Mouse (Mus musculus): ENCODE results near the gene Gm49396. TPM values are rescaled to one million over a fixed set of nuclear protein-coding genes. Genes with fewer than 3 reads are reported as not detected.

Gm49396 gene
- polyA plus RNA-seq, 1 experiment from 2014 or later = 19.5 TPM

- no peaks in the 10 kb centered on the region for H3K4me1 ChIP-seq
- H3K36me3 ChIP-seq = no peaks in the 10 kb centered on the region
- H3K27ac ChIP-seq = no peak overlapping the region
- no peaks in the 10 kb centered on the region; the same call in 1 of the 2 replicates for H3K27me3 ChIP-seq
- H3K4me2 ChIP-seq (replicated peaks) = no peak overlapping the region
- H3K4me3 ChIP-seq = no peak overlapping the region
- ATAC-seq (ENCODE audit: low FRiP score) = 0 out of 2 replicates have a peak, but pooled peaks have one; percentile 48
- no peaks in the 10 kb centered on the region for H3K9me3 ChIP-seq (replicated peaks)
- no peak overlapping the region for H3K9ac ChIP-seq
- 35% methylated on average over 8 of the region's 8 CpGs for WGBS
Measured at GRCm38 (mm10) chr7:30607706-30608309, 44.7 kb downstream of the Gm49396 start.

GRCm38 (mm10) chr7:30608476-30608875 lies 45.3 kb downstream of the Gm49396 start:
- Histone ChIP-seq H3K4me3 (no peak overlapping the region), H3K4me1 (no peaks in the 10 kb centered on the region), H3K36me3 (no peaks in the 10 kb centered on the region), H3K9me3 (replicated peaks) (no peaks in the 10 kb centered on the region), H3K9ac (no peak overlapping the region), H3K27me3 (no peaks in the 10 kb centered on the region; the same call in 1 of the 2 replicates), H3K4me2 (replicated peaks) (no peak overlapping the region), H3K27ac (no peak overlapping the region)
- 54% methylated on average over 14 of the region's 16 CpGs for WGBS
- ATAC-seq (ENCODE audit: low FRiP score) = no peak

- no peak overlapping the region for H3K27ac ChIP-seq
- no peak overlapping the region for H3K9ac ChIP-seq
- H3K4me3 ChIP-seq = no peak overlapping the region
- ATAC-seq (ENCODE audit: low FRiP score) = no peak
- H3K9me3 ChIP-seq (replicated peaks) = no peaks in the 10 kb centered on the region
- H3K36me3 ChIP-seq = no peaks in the 10 kb centered on the region
- 57% methylated on average over 7 of the region's 7 CpGs for WGBS
- H3K27me3 ChIP-seq = no peaks in the 10 kb centered on the region; the same call in 1 of the 2 replicates
- no peaks in the 10 kb centered on the region for H3K4me1 ChIP-seq
- no peak overlapping the region for H3K4me2 ChIP-seq (replicated peaks)
Measured at GRCm38 (mm10) chr7:30610043-30610442, 46.9 kb downstream of the Gm49396 start.

DNA sequence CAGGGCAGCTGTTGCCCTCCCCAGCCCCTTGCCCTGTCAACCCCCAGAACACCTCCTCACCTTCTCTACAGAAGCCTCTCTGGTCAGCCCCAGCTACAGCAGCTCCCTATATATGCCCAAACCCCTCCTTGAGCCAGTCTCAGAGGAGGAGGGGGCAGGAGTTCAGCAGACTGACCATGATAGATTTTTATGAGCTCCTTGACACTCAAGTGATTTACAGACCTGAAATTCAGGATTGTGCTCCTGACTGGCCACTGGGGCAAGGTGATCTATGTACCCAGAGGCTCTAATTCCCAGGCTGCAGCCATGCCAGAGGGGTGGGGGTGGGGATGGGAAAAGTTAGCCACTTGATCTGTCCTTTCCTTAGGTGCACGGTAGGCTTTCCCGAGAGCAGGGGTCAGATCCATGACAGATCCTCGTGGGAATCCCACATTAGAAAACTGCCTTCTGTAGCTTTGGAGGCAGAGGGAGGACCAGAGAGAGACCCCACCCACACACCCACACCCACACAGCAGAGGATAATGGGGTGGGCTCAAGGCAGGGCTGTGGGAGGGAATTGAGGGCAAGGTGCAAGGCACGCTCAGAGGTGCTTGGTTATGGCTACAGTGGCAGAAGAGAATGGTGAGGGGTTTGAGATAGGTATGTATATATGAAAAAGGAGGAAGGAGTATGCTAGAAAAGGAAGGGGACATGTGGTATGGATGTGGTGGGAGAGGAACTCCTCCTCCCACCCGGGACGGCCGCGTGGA lies 49.7 kb downstream of the Gm49396 start, which contains the start of gene Upk1a:
Gene Upk1a (minus strand): TSS at position 194 of the 749 bp plus-strand sequence.
- Histone ChIP-seq H3K9me3 (replicated peaks) (no peaks in the 10 kb centered on the region), H3K9ac (no peak within 1 kb of the TSS), H3K4me3 (no peak within 1 kb of the TSS), H3K4me2 (replicated peaks) (no peak within 1 kb of the TSS), H3K36me3 (peaks cover 22% of the 10 kb centered on the region), H3K27me3 (no peaks in the 10 kb centered on the region), H3K27ac (no peak within 1 kb of the TSS), H3K4me1 (no peaks in the 10 kb centered on the region)
- 78% methylated on average over 8 of the region's 8 CpGs for WGBS
- ATAC-seq (ENCODE audit: low FRiP score) = no peak

GRCm38 (mm10) chr7:30613529-30614112 lies 50.5 kb downstream of the Gm49396 start:
- H3K4me1 ChIP-seq = no peaks in the 10 kb centered on the region
- H3K9me3 ChIP-seq (replicated peaks) = no peaks in the 10 kb centered on the region
- peak; percentile 26; the same call in 1 of the 2 replicates for ATAC-seq (ENCODE audit: low FRiP score)
- H3K4me2 ChIP-seq (replicated peaks) = no peak overlapping the region
- H3K36me3 ChIP-seq = peaks cover 30% of the 10 kb centered on the region
- no peaks in the 10 kb centered on the region for H3K27me3 ChIP-seq
- no peak overlapping the region for H3K4me3 ChIP-seq
- no peak overlapping the region for H3K27ac ChIP-seq
- 27% methylated on average over 14 of the region's 14 CpGs for whole genome bisulfite sequencing
- no peak overlapping the region for H3K9ac ChIP-seq

- H3K27me3 ChIP-seq = no peaks in the 10 kb centered on the region
- ATAC-seq (ENCODE audit: low FRiP score) = no peak
- no peak overlapping the region for H3K4me3 ChIP-seq
- no peaks in the 10 kb centered on the region for H3K9me3 ChIP-seq (replicated peaks)
- H3K9ac ChIP-seq = no peak overlapping the region
- no peaks in the 10 kb centered on the region for H3K4me1 ChIP-seq
- 85% methylated on average over 2 of the region's 2 CpGs for whole genome bisulfite sequencing
- H3K4me2 ChIP-seq (replicated peaks) = no peak overlapping the region
- peaks cover 38% of the 10 kb centered on the region for H3K36me3 ChIP-seq
- H3K27ac ChIP-seq = no peak overlapping the region
Measured at GRCm38 (mm10) chr7:30614454-30614853, 51.3 kb downstream of the Gm49396 start.

DNA sequence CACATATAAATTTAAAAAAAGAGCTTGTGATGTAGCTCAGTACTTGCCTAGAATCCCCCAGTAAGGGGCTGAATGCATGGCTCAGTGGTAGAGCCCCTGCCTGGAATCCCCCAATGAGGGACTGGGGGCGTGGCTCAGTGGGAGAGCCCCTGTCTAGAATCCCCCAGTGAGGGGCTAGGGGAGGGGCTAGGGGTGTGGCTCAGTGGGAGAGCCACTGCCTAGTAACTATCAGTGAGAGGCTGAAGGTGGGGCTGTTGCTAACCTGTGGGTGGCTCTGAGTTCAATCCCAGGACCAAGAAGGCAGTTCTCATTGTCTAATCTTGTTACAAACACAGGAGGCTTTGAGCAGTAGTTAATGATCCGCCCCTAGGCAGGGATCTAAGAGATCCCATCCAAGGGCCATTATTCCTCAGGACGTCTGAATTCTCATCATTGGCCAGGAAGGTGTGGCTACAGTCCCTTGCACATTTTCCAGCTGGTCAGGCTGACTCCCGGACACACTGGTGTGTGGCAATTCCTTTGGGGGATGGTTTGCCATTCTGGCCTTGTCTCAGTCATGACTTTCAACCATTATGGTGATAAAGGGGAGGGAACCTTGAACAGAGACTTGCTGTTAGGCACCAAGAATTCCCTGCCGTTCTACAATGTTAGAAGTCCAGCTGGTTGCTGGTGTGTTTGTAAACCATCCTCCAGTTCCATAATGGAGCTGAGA lies 52.1 kb downstream of the Gm49396 start:
- no peak overlapping the region for H3K4me2 ChIP-seq (replicated peaks)
- no peaks in the 10 kb centered on the region for H3K27me3 ChIP-seq
- H3K27ac ChIP-seq = no peak overlapping the region
- H3K4me1 ChIP-seq = no peaks in the 10 kb centered on the region
- no peak overlapping the region for H3K9ac ChIP-seq
- no peak for ATAC-seq (ENCODE audit: low FRiP score)
- 58% methylated on average over 5 of the region's 5 CpGs for WGBS
- H3K4me3 ChIP-seq = no peak overlapping the region
- no peaks in the 10 kb centered on the region for H3K9me3 ChIP-seq (replicated peaks)
- H3K36me3 ChIP-seq = peaks cover 38% of the 10 kb centered on the region

Small RNA genes lying within 50 kb of the gene (microRNA-seq; reads per million reads assigned to microRNA genes)
- gene Gm38670 = 1.6 reads per million
- 1.1 reads per million for gene Mir3569

Other genes with a start within 250 kb of the Gm49396 start
- gene Syne4, start 248.5 kb upstream of the Gm49396 start, polyA plus RNA-seq (2016; fragmentation: Nextera tagmentation; extraction: Ambion mirVana) = 36.9 and 39.2 TPM in 2 replicates
- gene E130208F15Rik, start 241.6 kb upstream of the Gm49396 start, polyA plus RNA-seq (2016; fragmentation: Nextera tagmentation; extraction: Ambion mirVana) = 0.33 and 0.49 TPM in 2 replicates
- 22.3 and 23.4 TPM in 2 replicates for gene Sdhaf1, start 239.4 kb upstream of the Gm49396 start, polyA plus RNA-seq (2016; fragmentation: Nextera tagmentation; extraction: Ambion mirVana)
- 9.3 and 10.1 TPM in 2 replicates for gene Lrfn3, start 200.6 kb upstream of the Gm49396 start, polyA plus RNA-seq (2016; fragmentation: Nextera tagmentation; extraction: Ambion mirVana)
- gene Tyrobp, start 149.6 kb upstream of the Gm49396 start, polyA plus RNA-seq (2016; fragmentation: Nextera tagmentation; extraction: Ambion mirVana) = 17.7 and 19.7 TPM in 2 replicates
- 0.57 and 0.86 TPM in 2 replicates for gene Hcst, start 143.5 kb upstream of the Gm49396 start, polyA plus RNA-seq (2016; fragmentation: Nextera tagmentation; extraction: Ambion mirVana)
- gene Nfkbid, start 141.6 kb upstream of the Gm49396 start, polyA plus RNA-seq (2016; fragmentation: Nextera tagmentation; extraction: Ambion mirVana) = 1.3 and 2.2 TPM in 2 replicates
- 348 and 365 TPM in 2 replicates for gene Aplp1, start 117.8 kb upstream of the Gm49396 start, polyA plus RNA-seq (2016; fragmentation: Nextera tagmentation; extraction: Ambion mirVana)
- gene Kirrel2, start 105.7 kb upstream of the Gm49396 start, polyA plus RNA-seq (2016; fragmentation: Nextera tagmentation; extraction: Ambion mirVana) = 16.1 and 23.9 TPM in 2 replicates
- 3.8 and 5.2 TPM in 2 replicates for gene Nphs1, start 105.0 kb upstream of the Gm49396 start, polyA plus RNA-seq (2016; fragmentation: Nextera tagmentation; extraction: Ambion mirVana)
- not detected in 2 replicates for gene Prodh2, start 69.7 kb upstream of the Gm49396 start, polyA plus RNA-seq (2016; fragmentation: Nextera tagmentation; extraction: Ambion mirVana)
- gene Arhgap33, start 28.3 kb upstream of the Gm49396 start, polyA plus RNA-seq (2016; fragmentation: Nextera tagmentation; extraction: Ambion mirVana) = 88.6 and 98.9 TPM in 2 replicates
- gene Hspb6, start 11.2 kb upstream of the Gm49396 start, polyA plus RNA-seq (2016; fragmentation: Nextera tagmentation; extraction: Ambion mirVana) = 5.7 and 7.1 TPM in 2 replicates
- gene Proser3, start 11.0 kb upstream of the Gm49396 start, polyA plus RNA-seq (2016; fragmentation: Nextera tagmentation; extraction: Ambion mirVana) = 11.3 and 12.6 TPM in 2 replicates
- gene Lin37, start 3.5 kb upstream of the Gm49396 start, polyA plus RNA-seq (2016; fragmentation: Nextera tagmentation; extraction: Ambion mirVana) = 52.4 and 55.2 TPM in 2 replicates
- 80.6 and 87.5 TPM in 2 replicates for gene U2af1l4, start within 50 bp of the Gm49396 start, polyA plus RNA-seq (2016; fragmentation: Nextera tagmentation; extraction: Ambion mirVana)
- gene Psenen, start 283 bp downstream of the Gm49396 start, polyA plus RNA-seq (2016; fragmentation: Nextera tagmentation; extraction: Ambion mirVana) = 128 and 139 TPM in 2 replicates
- gene Igflr1, start 2.1 kb downstream of the Gm49396 start, polyA plus RNA-seq (2016; fragmentation: Nextera tagmentation; extraction: Ambion mirVana) = 4.2 and 6.3 TPM in 2 replicates
- 8.8 and 9.9 TPM in 2 replicates for gene Kmt2b, start 25.4 kb downstream of the Gm49396 start, polyA plus RNA-seq (2016; fragmentation: Nextera tagmentation; extraction: Ambion mirVana)
- 0.17 and 0.39 TPM in 2 replicates for gene Zbtb32, start 35.6 kb downstream of the Gm49396 start, polyA plus RNA-seq (2016; fragmentation: Nextera tagmentation; extraction: Ambion mirVana)
- gene Upk1a, start 49.5 kb downstream of the Gm49396 start, polyA plus RNA-seq (2016; fragmentation: Nextera tagmentation; extraction: Ambion mirVana) = 0.21 and 0.35 TPM in 2 replicates
- gene Cox6b1, start 62.8 kb downstream of the Gm49396 start, polyA plus RNA-seq (2016; fragmentation: Nextera tagmentation; extraction: Ambion mirVana) = 737 and 880 TPM in 2 replicates
- not detected in 2 replicates for gene Etv2, start 72.5 kb downstream of the Gm49396 start, polyA plus RNA-seq (2016; fragmentation: Nextera tagmentation; extraction: Ambion mirVana)
- gene Rbm42, start 87.0 kb downstream of the Gm49396 start, polyA plus RNA-seq (2016; fragmentation: Nextera tagmentation; extraction: Ambion mirVana) = 153 and 160 TPM in 2 replicates
- gene Haus5, start 101.7 kb downstream of the Gm49396 start, polyA plus RNA-seq (2016; fragmentation: Nextera tagmentation; extraction: Ambion mirVana) = 35.4 and 38.4 TPM in 2 replicates
- gene Pmis2, start 108.3 kb downstream of the Gm49396 start, polyA plus RNA-seq (2016; fragmentation: Nextera tagmentation; extraction: Ambion mirVana) = not detected in 2 replicates
- not detected in 2 replicates for gene 2200002J24Rik, start 135.6 kb downstream of the Gm49396 start, polyA plus RNA-seq (2016; fragmentation: Nextera tagmentation; extraction: Ambion mirVana)
- 0.93 and 1.3 TPM in 2 replicates for gene Atp4a, start 148.9 kb downstream of the Gm49396 start, polyA plus RNA-seq (2016; fragmentation: Nextera tagmentation; extraction: Ambion mirVana)
- 147 and 164 TPM in 2 replicates for gene Tmem147, start 166.2 kb downstream of the Gm49396 start, polyA plus RNA-seq (2016; fragmentation: Nextera tagmentation; extraction: Ambion mirVana)
- 0.76 and 1.1 TPM in 2 replicates for gene Gapdhs, start 180.3 kb downstream of the Gm49396 start, polyA plus RNA-seq (2016; fragmentation: Nextera tagmentation; extraction: Ambion mirVana)
- 1.7 and 2.5 TPM in 2 replicates for gene Sbsn, start 188.1 kb downstream of the Gm49396 start, polyA plus RNA-seq (2016; fragmentation: Nextera tagmentation; extraction: Ambion mirVana)
- gene Dmkn, start 200.4 kb downstream of the Gm49396 start, polyA plus RNA-seq (2016; fragmentation: Nextera tagmentation; extraction: Ambion mirVana) = 0.59 and 0.67 TPM in 2 replicates
- gene Krtdap, start 224.6 kb downstream of the Gm49396 start, polyA plus RNA-seq (2016; fragmentation: Nextera tagmentation; extraction: Ambion mirVana) = not detected in 2 replicates

Measured in hindbrain, embryonic 12.5 days (tissue).